34 mouse cellular contexts compared by ENCODE assay signal in genomic region chr12:76407184-76407583, GRCm38 (mm10). TPM values are rescaled to one million over a fixed set of nuclear protein-coding genes. Genes with fewer than 3 reads are reported as not detected.
DNase-seq lines count a peak whose midpoint lies in the region; ATAC-seq and TF ChIP-seq lines count a peak whose summit lies in the region.
"Had no signal": no experiment of that assay in that cellular context is flagged by ENCODE, and none has a peak within 500 bp of the region (broad histone marks: within the 10 kb centered on the region; RNA-seq: fewer than 3 reads in every experiment).

No protein-coding gene starts in this region.

- ATAC-seq in embryonic facial prominence, embryonic 11.5 days (replicated peaks; ENCODE audit: insufficient number of reproducible peaks, low FRiP score, low TSS enrichment, low read depth): no peak
- no peak for ATAC-seq in erythroid progenitor cell, adult 5-6 weeks (replicated peaks; ENCODE audit: low FRiP score, poor library complexity, severe bottlenecking)
- ATAC-seq: forebrain, embryonic 13.5 days; intestine, embryonic 16.5 days; lung, postnatal 0 days had no signal

- H3K36me3 ChIP-seq in embryonic facial prominence, embryonic 11.5 days (replicated peaks; ENCODE audit: control insufficient read depth, insufficient read depth, low read depth, low read length): no peaks in the 10 kb centered on the region
- H3K36me3 ChIP-seq in embryonic facial prominence, embryonic 10.5 days (replicated peaks): no peaks in the 10 kb centered on the region
- H3K36me3 ChIP-seq in testis, adult 2 months (ENCODE audit: control insufficient read depth, insufficient read depth, low read length): peaks cover 2% of the 10 kb centered on the region; the same call in 1 of the 2 replicates
- H3K36me3 ChIP-seq: embryonic facial prominence, embryonic 13.5 days; heart, embryonic 12.5 days; hindbrain, embryonic 13.5 days; limb, embryonic 10.5 days; limb, embryonic 15.5 days; liver, embryonic 13.5 days; neural tube, embryonic 15.5 days had no signal

- H3K4me2 ChIP-seq in embryonic facial prominence, embryonic 11.5 days (ENCODE audit: low read depth, low read length): no peak overlapping the region
- H3K4me2 ChIP-seq: forebrain, embryonic 13.5 days; heart, embryonic 12.5 days; hindbrain, embryonic 13.5 days; limb, embryonic 15.5 days; liver, embryonic 13.5 days; neural tube, embryonic 15.5 days had no signal

- 21% methylated on average over 1 of the region's 1 CpGs for WGBS in embryonic facial prominence, embryonic 11.5 days
- 38% methylated on average over 1 of the region's 1 CpGs for WGBS in embryonic facial prominence, embryonic 10.5 days

- H3K9me3 ChIP-seq in embryonic facial prominence, embryonic 11.5 days (replicated peaks; ENCODE audit: control insufficient read depth, low read length): no peaks in the 10 kb centered on the region
- no peaks in the 10 kb centered on the region for H3K9me3 ChIP-seq in embryonic facial prominence, embryonic 10.5 days
- H3K9me3 ChIP-seq: embryonic facial prominence, embryonic 13.5 days; forebrain, embryonic 13.5 days; heart, embryonic 12.5 days; hindbrain, embryonic 13.5 days; limb, embryonic 10.5 days; limb, embryonic 15.5 days; liver, embryonic 13.5 days; neural tube, embryonic 15.5 days had no signal

- no peak overlapping the region for H3K4me3 ChIP-seq in embryonic facial prominence, embryonic 11.5 days (ENCODE audit: low read depth, low read length)
- no peak overlapping the region for H3K4me3 ChIP-seq in embryonic facial prominence, embryonic 10.5 days
- H3K4me3 ChIP-seq in testis, adult 2 months (ENCODE audit: control insufficient read depth, low read depth, low read length): peak overlapping the region; percentile 25; the same call in 1 of the 2 replicates
- H3K4me3 ChIP-seq: embryonic facial prominence, embryonic 13.5 days; erythroblast, embryonic 14.5 days; forebrain, embryonic 13.5 days; heart, adult 2 months; heart, embryonic 12.5 days; hindbrain, embryonic 13.5 days; limb, embryonic 10.5 days; limb, embryonic 15.5 days; liver, embryonic 13.5 days; megakaryocyte, embryonic 14.5 days; neural tube, embryonic 15.5 days had no signal

- no peak for TF ChIP-seq POLR2A in testis, adult 2 months (IDR thresholded peaks at IDR 0.05; ENCODE audit: control insufficient read depth, low read depth, low read length)

- no peak for TF ChIP-seq CTCF in testis, adult 2 months (IDR thresholded peaks at IDR 0.05; ENCODE audit: control insufficient read depth, insufficient read depth, insufficient replicate concordance, low read depth, low read length)

- no peak overlapping the region for H3K9ac ChIP-seq in embryonic facial prominence, embryonic 11.5 days (replicated peaks; ENCODE audit: low read length)
- H3K9ac ChIP-seq: embryonic facial prominence, embryonic 13.5 days; forebrain, embryonic 13.5 days; heart, embryonic 12.5 days; hindbrain, embryonic 13.5 days; limb, embryonic 15.5 days; liver, embryonic 13.5 days; neural tube, embryonic 15.5 days had no signal

- H3K4me1 ChIP-seq in embryonic facial prominence, embryonic 11.5 days (ENCODE audit: control insufficient read depth, insufficient read depth, low read length): peaks cover 2% of the 10 kb centered on the region; the same call in 1 of the 2 replicates
- peaks cover 39% of the 10 kb centered on the region for H3K4me1 ChIP-seq in embryonic facial prominence, embryonic 10.5 days
- H3K4me1 ChIP-seq in testis, adult 2 months (ENCODE audit: control insufficient read depth, insufficient read depth, low read length): peaks cover 5% of the 10 kb centered on the region

- H3K27ac ChIP-seq in embryonic facial prominence, embryonic 11.5 days (replicated peaks; ENCODE audit: low read depth, low read length): no peak overlapping the region
- H3K27ac ChIP-seq in embryonic facial prominence, embryonic 10.5 days (replicated peaks): no peak overlapping the region
- H3K27ac ChIP-seq in testis, adult 2 months (ENCODE audit: control insufficient read depth, insufficient read depth, low read depth, low read length): no peak overlapping the region
- H3K27ac ChIP-seq: embryonic facial prominence, embryonic 13.5 days; forebrain, embryonic 13.5 days; heart, adult 2 months; hindbrain, embryonic 13.5 days; limb, embryonic 10.5 days; limb, embryonic 15.5 days; liver, embryonic 13.5 days; neural tube, embryonic 15.5 days; stomach, postnatal 0 days had no signal

- DNase-seq in embryonic facial prominence, embryonic 11.5 days (ENCODE audit: low spot score): peak; percentile 33
- DNase-seq in embryonic facial prominence, embryonic 10.5 days (ENCODE audit: low spot score): no peak
- DNase-seq in testis, postnatal 14 days (ENCODE audit: low spot score): no peak
- peak; percentile 27 for DNase-seq in forelimb bud, embryonic 11.5 days (ENCODE audit: low read depth, low spot score)
- no peak for DNase-seq in frontal cortex, adult 2 months (ENCODE audit: extremely low spot score in 1 of 2, low spot score in 1 of 2)
- DNase-seq: adrenal gland, postnatal 25 days; cerebellum, adult 11-12 months; cerebellum, adult 9-11 months; gastrocnemius, postnatal 25 days; heart, adult 2 months; heart, postnatal 4 days; kidney, adult 8-10 months; kidney, postnatal 10 days; liver, embryonic 13.5 days; lung, adult 18-20 months; lung, postnatal 4 days; midbrain, embryonic 14.5 days; right cerebral cortex, postnatal 4 days had no signal

- peaks cover 14% of the 10 kb centered on the region for H3K27me3 ChIP-seq in embryonic facial prominence, embryonic 11.5 days (ENCODE audit: control insufficient read depth, insufficient read depth, low read length)
- H3K27me3 ChIP-seq in embryonic facial prominence, embryonic 10.5 days (replicated peaks; ENCODE audit: low read depth, poor library complexity, severe bottlenecking): peaks cover 50% of the 10 kb centered on the region
- no peaks in the 10 kb centered on the region for H3K27me3 ChIP-seq in testis, adult 2 months (ENCODE audit: control insufficient read depth, insufficient read depth, low read length)

RNA-seq across cellular contexts. Expression of gene Hspa2, which starts 3.2 kb away (rescaled TPM):
- 3.9 and 6.0 TPM in 2 replicates for polyA plus RNA-seq in embryonic facial prominence, embryonic 11.5 days (2014; fragmentation: Nextera tagmentation; extraction: Ambion mirVana)
- polyA plus RNA-seq in embryonic facial prominence, embryonic 10.5 days (2016; fragmentation: Nextera tagmentation; extraction: Ambion mirVana): 5.4 and 5.9 TPM in 2 replicates
- 758 and 855 TPM in 2 replicates for polyA plus RNA-seq in testis, adult 2 months (2012; rRNA removed)
- 64.5 and 73.2 TPM in 2 replicates for polyA plus RNA-seq in frontal cortex, adult 2 months (2012; rRNA removed)
- total RNA-seq in erythroid progenitor cell, adult 5-6 weeks (2015; ENCODE audit: low replicate concordance): 1.7 TPM in 1 of 2 replicates, not detected in the other
- total RNA-seq in erythroid progenitor cell, adult 5-6 weeks (2017; ENCODE audit: low replicate concordance): 3.2 and 3.3 TPM in 2 replicates

RNA-seq across cellular contexts. Expression of gene Ppp1r36, which starts 10.2 kb away (rescaled TPM):
- 1.2 and 2.5 TPM in 2 replicates for polyA plus RNA-seq in embryonic facial prominence, embryonic 11.5 days (2014; fragmentation: Nextera tagmentation; extraction: Ambion mirVana)
- 1.6 and 1.8 TPM in 2 replicates for polyA plus RNA-seq in embryonic facial prominence, embryonic 10.5 days (2016; fragmentation: Nextera tagmentation; extraction: Ambion mirVana)
- polyA plus RNA-seq in testis, adult 2 months (2012; rRNA removed): 70.7 and 80.4 TPM in 2 replicates
- polyA plus RNA-seq in frontal cortex, adult 2 months (2012; rRNA removed): 1.5 and 1.8 TPM in 2 replicates
- total RNA-seq in erythroid progenitor cell, adult 5-6 weeks (2015; ENCODE audit: low replicate concordance): not detected in 2 replicates
- total RNA-seq in erythroid progenitor cell, adult 5-6 weeks (2017; ENCODE audit: low replicate concordance): not detected in 2 replicates
- total RNA-seq: gastrocnemius, postnatal 25 days; MEL had no signal
- polyA plus RNA-seq: erythroblast, embryonic 14.5 days; liver, embryonic 13.5 days; spleen, adult 2 months had no signal

RNA-seq across cellular contexts. Expression of gene Zbtb1, which starts 37.1 kb away (rescaled TPM):
- 11.3 and 11.7 TPM in 2 replicates for polyA plus RNA-seq in embryonic facial prominence, embryonic 11.5 days (2014; fragmentation: Nextera tagmentation; extraction: Ambion mirVana)
- polyA plus RNA-seq in embryonic facial prominence, embryonic 10.5 days (2016; fragmentation: Nextera tagmentation; extraction: Ambion mirVana): 9.4 and 10.0 TPM in 2 replicates
- polyA plus RNA-seq in testis, adult 2 months (2012; rRNA removed): 0.30 and 0.34 TPM in 2 replicates
- polyA plus RNA-seq in frontal cortex, adult 2 months (2012; rRNA removed): 3.7 and 3.9 TPM in 2 replicates
- total RNA-seq in erythroid progenitor cell, adult 5-6 weeks (2015; ENCODE audit: low replicate concordance): 9.7 and 10.9 TPM in 2 replicates
- total RNA-seq in erythroid progenitor cell, adult 5-6 weeks (2017; ENCODE audit: low replicate concordance): 8.6 and 9.5 TPM in 2 replicates

RNA-seq across cellular contexts. Expression of gene Zbtb25, which starts 37.8 kb away (rescaled TPM):
- polyA plus RNA-seq in embryonic facial prominence, embryonic 11.5 days (2014; fragmentation: Nextera tagmentation; extraction: Ambion mirVana): 21.2 and 22.3 TPM in 2 replicates
- polyA plus RNA-seq in embryonic facial prominence, embryonic 10.5 days (2016; fragmentation: Nextera tagmentation; extraction: Ambion mirVana): 14.6 and 17.7 TPM in 2 replicates
- 15.7 and 15.8 TPM in 2 replicates for polyA plus RNA-seq in testis, adult 2 months (2012; rRNA removed)
- polyA plus RNA-seq in frontal cortex, adult 2 months (2012; rRNA removed): 15.9 and 19.0 TPM in 2 replicates
- 11.9 and 43.6 TPM in 2 replicates for total RNA-seq in erythroid progenitor cell, adult 5-6 weeks (2015; ENCODE audit: low replicate concordance)
- total RNA-seq in erythroid progenitor cell, adult 5-6 weeks (2017; ENCODE audit: low replicate concordance): 4.0 and 8.6 TPM in 2 replicates

Comparison
In these comparisons a context has a peak if more than half of its experiments do, and no peak if none do; other contexts are left out.
1. DNase-seq: peak in embryonic facial prominence, embryonic 11.5 days (single experiment) and forelimb bud, embryonic 11.5 days (single experiment); none in embryonic facial prominence, embryonic 10.5 days (single experiment), testis, postnatal 14 days (single experiment) and frontal cortex, adult 2 months (0 of 2).
2. RNA of gene Ppp1r36, which starts 10.2 kb away (polyA plus RNA-seq): 70.7 to 80.4 TPM in testis, adult 2 months; 1.6 to 1.8 TPM in embryonic facial prominence, embryonic 10.5 days, 1.5 to 1.8 TPM in frontal cortex, adult 2 months and 1.2 to 2.5 TPM in embryonic facial prominence, embryonic 11.5 days; every median in the first group is over 10 times any median in the second.